Mouse (Mus musculus): ENCODE measurements around the gene Dhx57.
"Not testable (repeated sequence)": the region's sequence is repeated elsewhere in the genome, so short reads cannot be mapped to it uniquely, and the experiment has no call there.

Gene Dhx57

GRCm38 (mm10) chr17:80290074-80290657 lies at the start of gene Dhx57, which contains the start of gene Morn2:
Dhx57 (minus strand) TSS chr17:80290476.
Morn2 (plus strand) TSS chr17:80290203.
- DNase-seq: peak; percentile 98 to 99

- DNase-seq: no peak
Observed at GRCm38 (mm10) chr17:80332386-80332785, 42.1 kb upstream of the Dhx57 start.

- no peak for DNase-seq
Observed at GRCm38 (mm10) chr17:80326431-80326830, 36.2 kb upstream of the Dhx57 start.

- DNase-seq: no peak
Observed at GRCm38 (mm10) chr17:80325456-80325855, 35.2 kb upstream of the Dhx57 start.

DNA sequence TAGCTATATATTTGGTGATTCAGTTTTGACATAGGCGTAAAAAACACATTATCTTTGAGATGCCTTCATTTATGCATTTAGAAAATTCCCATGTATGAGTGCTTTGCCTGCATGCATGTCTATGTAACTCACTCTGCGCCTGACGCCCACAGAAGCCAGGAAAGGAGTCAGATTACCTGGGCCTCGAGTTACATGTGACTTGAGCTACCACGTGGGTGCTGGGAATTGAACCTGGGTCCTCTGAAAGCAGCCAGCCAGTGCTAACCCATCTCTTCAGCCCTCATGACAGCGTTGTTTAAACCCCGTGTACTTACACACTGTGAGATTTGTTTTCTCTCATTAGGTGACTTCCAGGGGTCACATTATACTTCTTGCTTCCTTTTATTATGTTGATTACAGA lies 34.2 kb upstream of the Dhx57 start:
- no peak for DNase-seq

DNA sequence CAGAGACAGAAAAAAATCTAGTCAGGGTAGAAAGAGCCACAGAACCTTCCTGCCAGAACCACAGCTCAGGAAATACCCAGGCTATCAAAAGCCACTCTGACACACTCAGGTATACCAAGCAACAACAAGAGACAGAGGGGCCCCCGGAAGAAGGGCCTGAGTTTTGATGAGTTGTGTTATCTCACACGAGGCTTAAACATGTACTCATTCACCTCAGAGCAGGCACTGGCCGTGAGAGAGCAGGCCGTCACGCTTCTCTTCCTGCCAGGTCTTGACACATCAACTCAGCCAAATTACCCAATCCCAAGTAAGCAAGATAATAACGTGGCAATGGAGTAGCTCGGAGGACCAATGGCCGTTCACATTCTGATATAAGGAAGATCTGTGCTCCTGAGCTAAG lies 33.4 kb upstream of the Dhx57 start:
- DNase-seq: no peak

GRCm38 (mm10) chr17:80323015-80323414 lies 32.7 kb upstream of the Dhx57 start:
- DNase-seq: no peak

- DNase-seq: no peak
Observed at GRCm38 (mm10) chr17:80322228-80322627, 32.0 kb upstream of the Dhx57 start.

GRCm38 (mm10) chr17:80312405-80312804 lies 22.1 kb upstream of the Dhx57 start:
- DNase-seq: no peak

DNA sequence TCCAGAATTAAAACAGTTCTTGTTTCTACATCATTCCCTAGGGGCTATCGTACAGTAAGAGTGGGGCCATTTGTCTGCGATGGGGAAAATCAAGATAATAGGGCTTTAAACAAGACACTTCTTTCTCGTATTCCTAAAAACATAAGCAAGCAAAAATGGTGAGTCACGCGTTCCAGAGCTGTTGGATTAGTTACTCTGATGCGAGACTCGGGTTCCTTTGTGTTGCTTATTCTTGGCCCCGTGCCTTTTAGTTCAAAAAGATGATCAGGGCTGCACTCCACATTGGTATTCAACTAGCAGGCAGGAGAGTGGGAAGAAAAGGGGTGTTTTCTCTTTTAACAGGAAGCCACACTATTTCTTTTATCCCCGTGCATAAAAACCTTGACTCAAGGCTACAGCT lies 21.5 kb upstream of the Dhx57 start:
- no peak for DNase-seq

- DNase-seq: no peak
Observed at GRCm38 (mm10) chr17:80307251-80307650, 17.0 kb upstream of the Dhx57 start, which contains the start of gene Arhgef33. Arhgef33 (plus strand) TSS chr17:80307407.

- no peak for DNase-seq
Observed at GRCm38 (mm10) chr17:80298844-80299243, 8.6 kb upstream of the Dhx57 start.

- DNase-seq: no peak
Observed at GRCm38 (mm10) chr17:80295258-80295657, 5.0 kb upstream of the Dhx57 start.

- DNase-seq: peak; percentile 26 to 32
Observed at GRCm38 (mm10) chr17:80291148-80291547, 872 bp upstream of the Dhx57 start.

GRCm38 (mm10) chr17:80289280-80290073 lies 799 bp downstream of the Dhx57 start:
- DNase-seq: no peak

GRCm38 (mm10) chr17:80288012-80288411 lies 2.3 kb downstream of the Dhx57 start:
- DNase-seq: no peak

DNA sequence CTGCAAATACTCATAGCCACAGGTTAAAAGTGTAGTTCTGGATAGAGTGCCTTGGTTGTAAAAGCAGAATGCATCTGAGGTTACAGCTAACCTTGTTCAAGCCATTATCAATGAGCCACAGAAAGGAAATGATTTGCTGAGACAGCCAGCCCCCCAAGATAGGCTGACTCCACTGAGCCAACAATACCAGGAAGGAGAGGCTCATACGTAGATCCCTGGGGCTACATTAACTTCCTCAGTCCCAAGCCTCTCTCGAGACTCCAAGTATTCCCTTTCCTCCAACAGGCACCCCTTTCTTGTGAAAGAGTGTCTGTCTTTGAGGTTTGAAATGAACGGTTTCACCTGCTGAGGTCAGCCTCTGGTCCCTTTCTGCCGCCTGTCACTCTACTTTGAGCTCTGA lies 5.8 kb downstream of the Dhx57 start:
- DNase-seq: no peak

- no peak for DNase-seq
Observed at GRCm38 (mm10) chr17:80279340-80280070, 10.8 kb downstream of the Dhx57 start.

DNA sequence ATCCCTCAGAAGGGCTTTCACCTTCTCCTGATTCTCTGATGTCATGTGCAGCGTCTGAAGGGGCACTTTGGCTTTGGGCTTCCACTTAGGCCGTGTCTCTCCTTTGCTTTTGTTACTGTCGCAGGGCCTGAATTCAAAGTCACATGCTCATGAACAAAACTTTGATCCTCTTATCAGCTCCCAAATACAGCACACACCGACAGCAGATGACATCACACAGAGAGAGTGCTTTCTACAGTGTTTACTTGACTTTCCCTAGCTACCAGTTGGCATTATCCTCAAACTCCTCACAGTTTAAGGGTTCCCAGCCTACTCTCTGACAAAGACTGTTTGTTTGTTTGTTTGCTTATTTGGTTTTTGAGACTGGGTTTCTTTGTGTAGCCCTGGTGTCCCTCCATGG lies 12.0 kb downstream of the Dhx57 start:
- DNase-seq: no peak

DNA sequence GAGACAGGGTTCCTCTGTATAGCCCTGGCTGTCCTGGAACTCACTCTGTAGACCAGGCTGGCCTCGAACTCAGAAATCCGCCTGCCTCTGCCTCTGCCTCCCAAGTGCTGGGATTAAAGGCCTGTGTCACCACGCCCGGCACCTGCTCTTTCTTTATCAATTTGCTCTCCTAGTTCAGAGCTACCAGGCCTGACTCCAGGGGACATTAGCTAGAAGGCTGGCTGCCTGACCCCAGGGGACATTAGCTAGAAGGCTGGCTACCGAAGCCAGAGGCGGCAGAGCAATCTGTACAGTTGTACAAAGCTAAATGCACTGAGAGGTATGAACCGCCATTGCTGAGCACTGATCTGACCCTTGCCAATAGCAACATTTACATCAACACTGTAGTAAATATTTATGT lies 19.7 kb downstream of the Dhx57 start:
- not testable (repeated sequence) for DNase-seq

- no peak for DNase-seq
Observed at GRCm38 (mm10) chr17:80268151-80268550, 22.1 kb downstream of the Dhx57 start.

DNA sequence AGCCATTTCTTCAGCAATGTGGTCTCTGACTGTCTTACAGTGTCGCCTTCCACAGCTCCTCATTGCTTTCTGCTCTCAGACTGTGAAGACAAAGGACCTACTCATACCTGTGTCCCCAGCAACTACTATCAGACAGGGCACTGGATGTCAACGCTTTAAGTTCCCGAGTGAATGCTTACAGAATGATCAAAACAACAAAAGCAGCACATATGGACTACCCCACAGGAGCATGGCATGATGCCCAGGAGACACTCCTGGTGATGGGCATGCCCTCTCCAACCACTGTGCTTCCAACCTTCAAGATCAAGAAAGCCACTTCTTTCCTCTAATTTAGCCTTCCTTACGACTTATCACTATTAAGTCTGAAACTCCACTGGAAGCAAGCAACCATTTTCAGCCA lies 23.2 kb downstream of the Dhx57 start:
- peak; percentile 73 to 77 for DNase-seq

- no peak for DNase-seq
Observed at GRCm38 (mm10) chr17:80255208-80255607, 35.1 kb downstream of the Dhx57 start.

GRCm38 (mm10) chr17:80254421-80254820 lies 35.9 kb downstream of the Dhx57 start:
- no peak for DNase-seq
